Mouse (Mus musculus) left cerebral cortex, postnatal 25 days (tissue): ENCODE results near the gene Gm21970. TPM values are rescaled to one million over a fixed set of nuclear protein-coding genes. Genes with fewer than 3 reads are reported as not detected.
A peak's percentile ranks its signal among the peaks of the same experiment; 100 is the strongest.

Experiments used
- DNase-seq, 2 experiments: peaks; one replicate each; pipeline ENCODE4 v3.0.0; 2022; ENCODE audit warnings: low spot score in 2 of 2, mixed read lengths in 1 of 2
- intact Hi-C: fragments of 180-260 bp; cut with DNase I; formaldehyde crosslinking; loops from one replicate; pipeline ENCODE4 v1.15.1; 2025
- total RNA-seq, 2 experiments: library from RNA; stranded (reverse); gene quantifications; 2 replicates each; pipeline ENCODE4 v1.2.3; 2021

The Gm21970 gene
- not detected for total RNA-seq

GRCm38 (mm10) chr16:91391421-91391820 lies at the start of gene Gm21970:
Gene Gm21970 (plus strand): TSS chr16:91391721.
- intact Hi-C loops, result no loop called here
- DNase-seq, result no peak

- intact Hi-C loops, result no loop called here
- DNase-seq, result no peak
Measured at GRCm38 (mm10) chr16:91346491-91346890, 45.0 kb upstream of the Gm21970 start.

GRCm38 (mm10) chr16:91347491-91348263 lies 43.8 kb upstream of the Gm21970 start:
- intact Hi-C loops, result no loop called here
- no peak for DNase-seq

GRCm38 (mm10) chr16:91348264-91348565 lies 43.3 kb upstream of the Gm21970 start:
- no peak for DNase-seq
- intact Hi-C loops, result no loop called here

GRCm38 (mm10) chr16:91348588-91349330 lies 42.8 kb upstream of the Gm21970 start:
- intact Hi-C loops, result no loop called here
- DNase-seq, result peak in 1 of 2 experiments; percentile 6

DNA sequence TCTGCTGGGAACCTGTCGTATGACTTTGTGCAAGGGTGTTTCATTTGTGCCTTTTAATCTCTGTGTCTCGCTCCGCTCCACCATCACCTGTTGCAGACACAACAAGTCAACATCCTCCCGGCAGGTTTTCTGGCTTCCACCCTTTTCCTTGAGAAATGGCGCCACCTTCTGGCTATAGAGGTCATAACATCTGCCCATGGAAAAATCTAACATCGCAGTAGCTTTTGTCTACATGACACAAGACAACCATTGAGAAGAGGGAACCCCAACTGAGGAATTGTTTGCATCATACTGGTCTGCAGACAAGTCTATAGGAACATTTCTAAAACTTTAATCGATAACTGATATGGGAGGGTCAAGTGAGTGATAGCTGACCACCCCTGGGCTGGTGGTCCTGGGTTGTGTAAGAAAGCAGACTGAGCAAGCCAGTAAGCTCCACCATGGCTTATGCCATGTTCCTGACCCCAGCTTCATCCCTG lies 39.4 kb upstream of the Gm21970 start:
- intact Hi-C loops, result loop anchor here (1.0 kb wide), 1 partner anchor 271 kb away; no protein-coding TSS in a partner anchor
- peak; percentile 78 to 87 for DNase-seq

DNA sequence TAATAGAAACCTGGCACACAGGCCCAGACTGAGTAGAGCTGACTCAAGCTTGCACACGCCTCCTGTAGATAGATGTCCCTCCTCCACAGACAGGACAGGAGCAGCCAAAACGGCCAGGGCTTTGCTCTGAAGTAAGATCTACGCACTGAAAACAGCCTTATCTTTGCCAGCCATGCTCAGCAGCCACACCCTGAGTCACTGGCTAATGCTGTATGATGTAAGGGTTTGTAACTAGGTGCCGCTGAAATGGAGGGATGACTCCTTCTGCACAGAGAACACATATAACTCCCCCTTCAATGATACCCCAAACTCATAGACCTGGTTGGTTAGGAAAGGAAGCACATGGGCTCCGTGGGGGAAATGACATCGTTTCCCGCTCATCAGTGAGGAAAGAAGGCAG lies 38.8 kb upstream of the Gm21970 start:
- DNase-seq, result peak in 1 of 2 experiments; percentile 43
- intact Hi-C loops, result loop anchor here (1.0 kb wide), 1 partner anchor 271 kb away; no protein-coding TSS in a partner anchor

- DNase-seq, result no peak
- intact Hi-C loops, result no loop called here
Measured at GRCm38 (mm10) chr16:91353177-91353576, 38.3 kb upstream of the Gm21970 start.

DNA sequence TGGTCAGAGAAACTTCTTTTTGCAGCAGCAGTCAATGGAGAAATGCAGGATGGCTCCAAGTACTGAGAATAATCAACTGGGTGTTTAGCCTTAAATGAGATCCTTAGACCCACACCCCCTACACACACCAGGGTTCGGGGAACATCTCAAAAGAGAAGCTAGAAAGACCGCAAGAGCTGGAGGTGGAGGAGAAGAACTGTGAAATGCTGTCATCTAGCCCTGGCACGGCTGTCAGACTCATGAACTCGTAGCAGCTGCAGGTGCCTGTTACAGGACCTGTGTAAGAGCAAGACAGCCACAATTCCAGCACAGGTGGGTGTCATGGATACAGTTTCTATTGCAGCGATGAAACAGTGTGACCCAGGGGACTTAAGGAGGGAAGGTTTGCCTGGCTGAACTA lies 37.9 kb upstream of the Gm21970 start:
- DNase-seq, result no peak
- intact Hi-C loops, result no loop called here

- no peak for DNase-seq
- intact Hi-C loops, result no loop called here
Measured at GRCm38 (mm10) chr16:91354599-91354998, 36.9 kb upstream of the Gm21970 start.

DNA sequence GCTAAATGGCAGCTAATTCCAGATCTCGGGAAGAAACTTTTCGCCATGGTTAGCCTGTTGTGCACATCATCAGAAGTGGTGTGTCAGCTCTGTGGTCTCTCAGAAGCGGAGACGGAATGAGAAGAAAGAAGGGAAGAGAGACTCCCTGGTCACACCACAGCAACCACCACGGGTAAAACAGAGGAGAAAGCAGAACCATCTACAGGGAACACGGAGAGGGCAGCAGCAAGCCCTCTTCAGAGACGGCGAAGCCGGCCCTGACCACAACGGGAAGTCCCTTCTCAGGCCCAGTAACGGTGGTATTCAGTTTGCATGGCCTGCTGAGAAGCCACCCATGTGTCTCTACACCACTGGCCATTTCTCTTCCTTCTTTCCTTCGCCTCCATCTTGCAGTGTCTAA lies 36.4 kb upstream of the Gm21970 start:
- intact Hi-C loops, result loop anchor here (5.0 kb wide), 1 partner anchor 157 kb away; no protein-coding TSS in a partner anchor
- DNase-seq, result peak in 1 of 2 experiments; percentile 45

GRCm38 (mm10) chr16:91356760-91357525 lies 34.6 kb upstream of the Gm21970 start:
- intact Hi-C loops, result loop anchor here (5.0 kb wide), 1 partner anchor 155 kb away; no protein-coding TSS in a partner anchor
- DNase-seq, result no peak

DNA sequence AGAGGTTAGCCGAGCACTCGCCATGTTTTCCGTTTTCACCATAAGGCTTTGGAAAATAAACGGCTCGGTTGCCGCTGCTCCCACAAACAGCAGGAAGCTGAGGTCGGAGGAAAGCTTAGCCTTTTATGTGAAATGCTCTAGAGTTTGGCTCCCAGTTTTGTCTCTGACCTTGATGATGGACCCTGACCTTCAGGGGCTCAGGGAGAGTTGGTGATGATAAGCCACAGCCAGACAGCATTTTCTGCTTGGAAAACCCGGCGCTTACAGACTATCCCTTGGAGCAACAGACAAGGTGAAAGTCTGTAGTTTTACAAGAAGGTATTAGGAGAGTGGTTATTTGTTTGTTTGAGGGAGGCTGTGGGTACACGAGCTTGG lies 34.0 kb upstream of the Gm21970 start:
- DNase-seq, result no peak
- intact Hi-C loops, result loop anchor here (5.0 kb wide), 1 partner anchor 155 kb away; no protein-coding TSS in a partner anchor

DNA sequence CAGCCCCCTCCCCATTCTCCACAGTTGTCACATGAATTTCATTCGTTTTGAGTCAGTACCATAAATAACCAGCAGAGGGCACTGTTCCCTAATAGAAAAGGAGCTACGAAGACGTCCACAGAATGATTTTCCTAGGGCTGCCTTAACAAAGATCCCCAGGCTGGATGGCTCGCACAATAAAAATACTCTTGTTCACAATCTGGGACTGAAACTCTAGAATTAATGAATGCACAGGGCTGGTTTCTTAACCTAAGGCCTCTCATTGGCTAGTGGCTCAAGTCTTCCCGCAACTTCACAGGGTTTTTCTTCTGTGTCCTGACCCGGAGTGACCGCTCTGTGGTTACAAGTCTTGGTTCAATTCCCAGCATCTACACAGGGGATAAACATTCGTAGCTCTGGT lies 33.0 kb upstream of the Gm21970 start:
- intact Hi-C loops, result loop anchor here (5.0 kb wide), 1 partner anchor 154 kb away; no protein-coding TSS in a partner anchor
- DNase-seq, result peak; percentile 58 to 64

GRCm38 (mm10) chr16:91359531-91359930 lies 32.0 kb upstream of the Gm21970 start:
- intact Hi-C loops, result loop anchor here (5.0 kb wide), 1 partner anchor 153 kb away; no protein-coding TSS in a partner anchor
- DNase-seq, result no peak

DNA sequence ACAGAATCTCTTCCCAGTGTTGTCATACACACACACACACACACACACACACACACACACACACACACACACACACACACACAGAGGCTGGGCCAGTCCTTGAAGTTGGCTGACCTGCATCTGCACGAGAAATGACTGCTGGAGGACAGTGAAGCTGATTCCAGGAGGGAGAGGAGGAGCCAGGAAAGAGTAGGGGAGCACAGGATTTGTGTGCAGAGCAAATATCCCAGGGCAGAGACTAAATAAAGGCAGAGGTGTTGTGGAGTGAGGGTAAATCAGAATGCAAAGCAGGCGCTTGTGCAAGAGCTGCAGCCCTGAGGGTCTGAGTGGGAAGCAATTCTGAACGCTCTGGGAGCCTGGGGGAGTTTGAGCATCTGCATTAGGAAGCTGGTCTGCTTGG lies 31.4 kb upstream of the Gm21970 start:
- intact Hi-C loops, result loop anchor here (5.0 kb wide), 1 partner anchor 102 kb away; no protein-coding TSS in a partner anchor
- no peak for DNase-seq

DNA sequence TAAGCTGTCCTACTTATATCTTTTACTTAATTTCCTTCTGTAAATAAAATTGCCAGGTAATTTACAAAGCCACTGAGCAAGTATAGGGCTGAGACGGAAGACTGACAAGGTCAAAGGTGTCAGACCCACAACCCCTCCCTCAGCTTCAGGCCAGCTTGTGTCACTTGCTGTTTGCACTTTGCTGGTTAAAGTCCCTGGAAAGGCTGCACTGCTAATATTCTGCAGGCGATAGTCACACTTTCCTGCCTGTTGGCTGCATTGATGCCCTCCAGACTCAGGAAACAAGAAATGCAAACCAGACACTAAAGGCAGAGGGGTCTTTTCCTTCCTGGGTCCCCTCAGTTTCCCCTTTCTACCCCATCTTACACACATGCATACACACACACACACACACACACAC lies 29.5 kb upstream of the Gm21970 start:
- intact Hi-C loops, result loop anchor here (5.0 kb wide), 1 partner anchor 100 kb away; no protein-coding TSS in a partner anchor
- no peak for DNase-seq

GRCm38 (mm10) chr16:91362616-91363272 lies 28.8 kb upstream of the Gm21970 start:
- intact Hi-C loops, result loop anchor here (5.0 kb wide), 1 partner anchor 100 kb away; no protein-coding TSS in a partner anchor
- DNase-seq, result no peak

DNA sequence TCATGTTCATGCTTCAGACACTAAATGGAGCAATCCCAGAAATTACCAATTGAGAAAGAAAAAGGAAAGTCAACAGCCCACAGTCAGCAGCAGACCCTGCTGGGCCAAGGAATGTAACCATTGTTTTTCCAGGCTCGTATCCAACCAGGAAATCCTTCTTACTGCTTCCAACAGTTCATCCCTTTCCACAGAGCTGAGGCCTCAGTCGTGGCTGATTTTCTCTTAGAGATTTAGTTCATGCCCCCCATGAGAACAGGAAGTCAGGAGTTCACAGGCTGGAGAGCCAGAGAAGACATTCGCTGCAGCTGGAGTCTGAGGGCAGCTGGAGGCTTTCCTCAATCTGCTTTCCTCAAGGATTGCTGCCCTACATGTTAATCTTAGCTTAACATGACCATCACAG lies 28.0 kb upstream of the Gm21970 start:
- no peak for DNase-seq
- intact Hi-C loops, result loop anchor here (5.0 kb wide), 1 partner anchor 99 kb away; no protein-coding TSS in a partner anchor
